Mouse (Mus musculus) liver, embryonic 13.5 days (tissue): ENCODE measurements around the gene Ulk4. TPM values are rescaled to one million over a fixed set of nuclear protein-coding genes. Genes with fewer than 3 reads are reported as not detected.

Source experiments
- ATAC-seq: fragments of 200-750 bp; cut with Nextera tagmentation; 2 replicates; pipeline ENCODE4 v1.8.0; 2017; ENCODE audit warnings: low read depth, mild to moderate bottlenecking, moderate number of reproducible peaks, moderate library complexity
- DNase-seq: peaks from one replicate; pipeline ENCODE4 v3.0.0; 2022
- H3K27ac ChIP-seq: fragments of 300-500 bp; sonication (generic); 2 replicates; pipeline ENCODE4 v1.5.1; 2015; ENCODE audit warnings: moderate library complexity, mild to moderate bottlenecking, inconsistent platforms
- H3K27me3 ChIP-seq: fragments of 300-500 bp; sonication (generic); 2 replicates; pipeline ENCODE4 v1.6.1; 2015; ENCODE audit warnings: mild to moderate bottlenecking, inconsistent platforms
- H3K36me3 ChIP-seq: fragments of 300-500 bp; sonication (generic); 2 replicates; pipeline ENCODE4 v1.6.1; 2015; ENCODE audit warnings: mild to moderate bottlenecking, inconsistent platforms
- H3K4me1 ChIP-seq: fragments of 300-500 bp; sonication (generic); replicated peaks from 2 replicates; pipeline ENCODE4 v1.6.1; 2015; ENCODE audit warnings: inconsistent platforms
- H3K4me2 ChIP-seq: fragments of 300-500 bp; sonication (generic); 2 replicates; pipeline ENCODE4 v1.6.1; 2015; ENCODE audit warnings: inconsistent platforms, mild to moderate bottlenecking, moderate library complexity
- H3K4me3 ChIP-seq: fragments of 300-500 bp; sonication (generic); replicated peaks from 2 replicates; pipeline ENCODE4 v1.5.1; 2015; ENCODE audit warnings: mild to moderate bottlenecking, inconsistent platforms
- H3K9ac ChIP-seq: fragments of 300-500 bp; sonication (generic); 2 replicates; pipeline ENCODE4 v1.6.1; 2015; ENCODE audit warnings: mild to moderate bottlenecking, inconsistent platforms
- H3K9me3 ChIP-seq: fragments of 300-500 bp; sonication (generic); replicated peaks from 2 replicates; pipeline ENCODE4 v1.6.1; 2016; ENCODE audit warnings: inconsistent platforms
- WGBS: fragments of 180-500 bp; shearing (Covaris S2); methylation state at CpG from one replicate; pipeline ENCODE4 v1.1.7; 2015; ENCODE audit not compliant: insufficient replicate concordance; 5-methylcytosine and 5-hydroxymethylcytosine counted together
- polyA plus RNA-seq: library from polyadenylated mRNA; unstranded; fragments of >200 nt; fragmentation: Nextera tagmentation; extraction: Ambion mirVana; gene quantifications from 2 replicates; pipeline ENCODE4 v1.2.1, GENCODE M21; 2015

Ulk4 gene
- polyA plus RNA-seq, 1 experiment from 2014 or later = 37.0 TPM

- Histone ChIP-seq H3K4me3 (no peak overlapping the region), H3K27ac (no peak overlapping the region), H3K9ac (no peak overlapping the region), H3K4me1 (peaks cover 6% of the 10 kb centered on the region; the same call in 1 of the 2 replicates), H3K27me3 (no peaks in the 10 kb centered on the region), H3K9me3 (no peaks in the 10 kb centered on the region), H3K36me3 (no peaks in the 10 kb centered on the region), H3K4me2 (no peak overlapping the region)
- no peak for DNase-seq
- ATAC-seq = no peak
- WGBS = 61% methylated on average over 15 of the region's 15 CpGs
Observed at GRCm38 (mm10) chr9:121001681-121002540, 275.1 kb downstream of the Ulk4 start.

DNA sequence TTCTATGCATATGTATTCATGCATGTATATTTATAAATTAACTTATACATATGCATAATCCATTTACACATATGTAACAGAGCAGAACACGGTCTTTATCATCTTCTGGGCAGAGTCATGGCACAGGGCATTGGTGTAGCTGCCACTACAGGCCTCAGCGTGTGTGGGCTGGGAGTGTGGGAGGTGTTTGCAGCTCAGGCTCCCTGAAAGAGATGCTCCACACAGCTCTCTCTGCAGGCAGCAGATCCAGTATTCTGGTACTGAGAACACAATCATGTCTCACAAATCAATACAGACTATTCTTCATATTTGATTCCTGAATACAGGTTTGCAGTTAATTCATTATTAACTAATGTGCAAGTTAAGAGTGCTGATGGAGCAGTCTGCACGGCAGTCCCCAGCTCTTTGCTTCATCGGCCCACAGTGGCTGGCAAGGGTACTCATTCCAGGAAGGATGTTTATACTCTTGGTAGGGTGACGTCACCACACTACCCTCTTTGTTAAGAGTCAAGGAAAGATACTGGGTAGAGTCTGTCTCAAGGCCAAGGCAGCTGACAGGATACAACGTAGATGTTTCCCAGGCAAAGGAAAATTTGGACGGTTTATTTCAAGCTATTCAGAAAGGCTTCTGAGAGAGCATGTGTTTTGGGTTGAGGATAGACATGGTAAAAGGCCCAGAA lies 276.2 kb downstream of the Ulk4 start:
- Histone ChIP-seq H3K4me3 (no peak overlapping the region), H3K36me3 (no peaks in the 10 kb centered on the region), H3K4me1 (peaks cover 6% of the 10 kb centered on the region; the same call in 1 of the 2 replicates), H3K27ac (no peak overlapping the region), H3K27me3 (no peaks in the 10 kb centered on the region), H3K4me2 (no peak overlapping the region), H3K9ac (no peak overlapping the region), H3K9me3 (no peaks in the 10 kb centered on the region)
- ATAC-seq (no peak), DNase-seq (no peak)
- WGBS = 55% methylated on average over 7 of the region's 7 CpGs

- DNase-seq (no peak), ATAC-seq (no peak)
- H3K27ac ChIP-seq = no peak overlapping the region
- peaks cover 6% of the 10 kb centered on the region; the same call in 1 of the 2 replicates for H3K4me1 ChIP-seq
- H3K9ac ChIP-seq = no peak overlapping the region
- H3K9me3 ChIP-seq = no peaks in the 10 kb centered on the region
- H3K27me3 ChIP-seq = no peaks in the 10 kb centered on the region
- no peak overlapping the region for H3K4me2 ChIP-seq
- WGBS = 68% methylated on average over 11 of the region's 11 CpGs
- no peaks in the 10 kb centered on the region for H3K36me3 ChIP-seq
- no peak overlapping the region for H3K4me3 ChIP-seq
Observed at GRCm38 (mm10) chr9:120998696-120999095, 278.3 kb downstream of the Ulk4 start.

DNA sequence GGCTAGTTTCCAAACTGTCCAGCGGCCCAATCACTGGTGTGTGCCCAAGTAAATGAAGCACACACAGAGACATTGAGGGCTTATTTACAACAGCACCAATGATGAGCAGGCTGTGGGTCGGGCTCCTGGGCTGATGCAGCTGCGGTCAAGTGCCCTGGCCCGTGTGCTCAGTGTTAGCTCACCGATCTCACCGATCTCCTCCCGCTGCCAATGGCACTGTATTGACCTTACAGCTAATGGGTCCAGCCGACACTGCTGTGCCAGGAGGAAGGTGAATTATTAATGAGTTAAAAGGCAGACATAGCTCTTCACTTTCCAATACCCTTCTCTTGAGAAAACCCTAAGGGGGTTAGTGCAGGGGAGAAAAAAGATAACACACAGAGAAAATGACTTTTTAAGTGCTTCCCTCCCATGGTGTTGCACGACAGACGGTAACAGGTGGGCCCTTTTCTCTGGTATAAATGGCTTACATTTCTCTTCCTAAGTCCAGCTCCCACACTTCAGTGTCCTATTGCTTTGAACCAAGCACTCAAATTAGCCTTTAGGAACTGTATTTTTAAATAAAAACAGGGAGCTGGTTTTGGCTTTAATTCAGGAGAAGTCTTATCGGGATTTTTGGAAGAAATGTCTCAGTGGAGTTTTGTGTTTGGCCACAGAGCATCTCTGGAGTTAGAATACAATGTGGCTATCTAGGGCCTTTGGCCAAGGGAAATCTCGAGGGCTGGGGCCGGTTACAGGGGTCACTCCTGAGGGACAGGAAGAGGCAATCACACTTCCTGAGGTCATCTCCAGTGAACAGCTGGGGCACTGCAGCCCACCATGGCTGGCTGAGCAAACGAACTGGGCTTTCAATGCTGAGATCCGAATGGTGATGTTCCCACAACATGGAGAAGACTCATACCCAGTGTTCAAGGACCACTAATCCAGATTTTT lies 282.5 kb downstream of the Ulk4 start:
- H3K4me2 ChIP-seq = no peak overlapping the region
- H3K4me1 ChIP-seq = no peaks in the 10 kb centered on the region
- no peak overlapping the region for H3K4me3 ChIP-seq
- H3K27me3 ChIP-seq = no peaks in the 10 kb centered on the region
- no peak for ATAC-seq
- WGBS = 66% methylated on average over 15 of the region's 15 CpGs
- no peak overlapping the region for H3K27ac ChIP-seq
- DNase-seq = no peak
- H3K9me3 ChIP-seq = no peaks in the 10 kb centered on the region
- H3K9ac ChIP-seq = no peak overlapping the region
- H3K36me3 ChIP-seq = no peaks in the 10 kb centered on the region

GRCm38 (mm10) chr9:120993004-120993403 lies 284.0 kb downstream of the Ulk4 start:
- DNase-seq (no peak), ATAC-seq (no peak)
- Histone ChIP-seq H3K27ac (no peak overlapping the region), H3K4me2 (no peak overlapping the region), H3K4me3 (no peak overlapping the region), H3K4me1 (no peaks in the 10 kb centered on the region), H3K9ac (no peak overlapping the region), H3K9me3 (no peaks in the 10 kb centered on the region), H3K36me3 (no peaks in the 10 kb centered on the region), H3K27me3 (no peaks in the 10 kb centered on the region)
- WGBS = 72% methylated on average over 10 of the region's 10 CpGs

GRCm38 (mm10) chr9:120991801-120992200 lies 285.2 kb downstream of the Ulk4 start:
- DNase-seq = no peak
- H3K4me1 ChIP-seq = no peaks in the 10 kb centered on the region
- H3K4me3 ChIP-seq = no peak overlapping the region
- no peak for ATAC-seq
- no peaks in the 10 kb centered on the region for H3K27me3 ChIP-seq
- H3K4me2 ChIP-seq = no peak overlapping the region
- H3K9ac ChIP-seq = no peak overlapping the region
- H3K9me3 ChIP-seq = no peaks in the 10 kb centered on the region
- no peaks in the 10 kb centered on the region for H3K36me3 ChIP-seq
- no peak overlapping the region for H3K27ac ChIP-seq
- 57% methylated on average over 2 of the region's 2 CpGs for WGBS

DNA sequence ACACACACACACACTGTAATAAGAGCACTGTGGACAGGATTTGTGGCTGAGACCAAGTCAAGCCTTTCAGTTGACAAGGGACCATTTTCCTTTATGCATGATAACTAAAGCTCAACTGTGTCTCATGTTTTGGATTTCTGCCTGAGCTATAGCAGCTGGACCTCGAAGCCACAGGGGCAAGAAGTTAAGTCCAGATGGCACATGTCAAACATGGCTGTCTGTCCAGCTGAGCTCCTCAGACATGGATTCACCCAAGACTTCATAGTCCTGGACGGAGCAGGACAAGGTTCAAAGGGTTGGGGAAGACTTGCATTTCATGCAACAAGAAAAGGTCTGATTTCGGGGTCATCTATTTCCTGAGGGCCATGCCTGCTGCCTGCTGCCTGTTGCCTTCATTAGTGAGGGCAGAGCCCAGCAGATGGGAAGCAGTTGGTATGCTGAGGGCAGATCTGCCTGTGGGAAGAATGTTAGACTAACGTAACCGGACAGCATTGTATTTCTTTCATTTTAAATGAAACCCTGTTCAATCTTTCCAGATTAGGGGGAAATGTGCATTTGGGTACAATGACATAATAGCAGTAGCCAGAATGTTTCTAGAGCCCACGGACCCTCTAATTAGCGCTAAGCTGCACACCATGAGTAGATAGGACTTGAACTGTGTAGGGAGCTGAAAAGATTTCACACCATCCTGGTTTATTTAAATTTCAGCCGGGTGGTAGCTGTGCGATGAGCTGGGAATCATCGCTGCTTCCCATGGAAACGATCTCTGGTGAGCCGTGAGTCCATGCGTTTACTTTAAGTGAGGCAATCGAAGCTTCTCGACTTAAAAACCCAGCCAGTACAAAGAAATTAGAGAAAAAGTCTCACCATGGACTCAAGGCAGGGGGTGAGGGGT lies 286.9 kb downstream of the Ulk4 start:
- Histone ChIP-seq H3K9me3 (no peaks in the 10 kb centered on the region), H3K36me3 (no peaks in the 10 kb centered on the region), H3K4me3 (no peak overlapping the region), H3K4me1 (peaks cover 3% of the 10 kb centered on the region), H3K27me3 (no peaks in the 10 kb centered on the region), H3K9ac (no peak overlapping the region), H3K4me2 (no peak overlapping the region), H3K27ac (no peak overlapping the region)
- 66% methylated on average over 15 of the region's 15 CpGs for WGBS
- ATAC-seq (no peak), DNase-seq (no peak)

DNA sequence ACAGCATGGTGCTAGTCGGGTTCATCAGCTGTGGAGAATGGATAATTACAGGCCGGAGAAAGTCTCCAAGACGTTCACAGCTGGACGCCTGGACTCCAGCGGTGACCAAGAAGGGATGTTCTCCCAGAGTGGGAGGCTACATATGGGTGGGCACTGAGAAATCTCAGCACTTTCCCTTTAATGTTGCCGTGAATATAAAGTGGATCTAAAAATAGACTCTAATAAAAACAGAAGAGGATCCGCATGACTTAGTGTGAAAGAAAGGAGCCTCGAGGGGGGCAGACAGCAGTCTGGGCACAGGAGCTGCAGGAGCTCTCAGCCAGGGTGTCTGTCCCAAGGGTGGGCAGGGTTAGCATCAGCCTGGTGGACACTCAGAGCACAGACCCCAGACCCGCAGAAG lies 288.9 kb downstream of the Ulk4 start:
- Histone ChIP-seq H3K36me3 (no peaks in the 10 kb centered on the region), H3K9ac (no peak overlapping the region), H3K27ac (no peak overlapping the region), H3K9me3 (no peaks in the 10 kb centered on the region), H3K4me1 (peaks cover 22% of the 10 kb centered on the region), H3K4me3 (no peak overlapping the region), H3K27me3 (no peaks in the 10 kb centered on the region), H3K4me2 (no peak overlapping the region)
- 55% methylated on average over 9 of the region's 9 CpGs for WGBS
- ATAC-seq = no peak
- DNase-seq = no peak

GRCm38 (mm10) chr9:120986994-120987393 lies 290.0 kb downstream of the Ulk4 start:
- Histone ChIP-seq H3K4me3 (no peak overlapping the region), H3K27ac (no peak overlapping the region), H3K9me3 (no peaks in the 10 kb centered on the region), H3K27me3 (no peaks in the 10 kb centered on the region), H3K9ac (no peak overlapping the region), H3K36me3 (no peaks in the 10 kb centered on the region), H3K4me1 (peaks cover 31% of the 10 kb centered on the region), H3K4me2 (no peak overlapping the region)
- DNase-seq (no peak), ATAC-seq (no peak)
- 49% methylated on average over 4 of the region's 4 CpGs for WGBS

DNA sequence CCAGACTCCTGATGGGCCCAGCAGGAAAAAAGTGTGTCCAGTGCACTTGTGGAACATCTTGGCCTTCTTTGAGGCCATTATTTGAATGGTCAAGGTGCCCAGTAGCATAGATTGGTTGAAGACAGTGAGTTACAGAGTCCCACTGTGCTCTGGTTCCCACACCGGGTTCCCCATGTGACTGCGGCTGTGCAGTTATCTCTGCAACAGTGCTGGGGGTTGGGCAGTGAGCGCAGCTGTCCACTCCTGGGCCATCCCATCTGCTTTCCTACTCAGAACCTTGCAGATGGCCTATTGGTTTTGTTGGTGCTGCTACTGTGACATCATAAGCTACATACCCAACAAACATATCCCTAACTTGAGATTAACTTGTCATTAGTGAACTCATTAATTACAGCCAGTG lies 290.7 kb downstream of the Ulk4 start:
- Histone ChIP-seq H3K4me3 (no peak overlapping the region), H3K4me1 (peaks cover 31% of the 10 kb centered on the region), H3K4me2 (no peak overlapping the region), H3K36me3 (no peaks in the 10 kb centered on the region), H3K27me3 (no peaks in the 10 kb centered on the region), H3K9me3 (no peaks in the 10 kb centered on the region), H3K27ac (no peak overlapping the region), H3K9ac (no peak overlapping the region)
- DNase-seq (no peak), ATAC-seq (no peak)
- 73% methylated on average over 3 of the region's 3 CpGs for whole genome bisulfite sequencing
